Mouse (Mus musculus) left cerebral cortex, adult 2 months (tissue): ENCODE measurements around the gene Tectb. TPM values are rescaled to one million over a fixed set of nuclear protein-coding genes. Genes with fewer than 3 reads are reported as not detected.

Experiments used
- DNase-seq, 2 experiments: peaks; one replicate each; pipeline ENCODE4 v3.0.0; 2021 to 2022; ENCODE audit warnings: low spot score in 2 of 2, mixed read lengths in 1 of 2; ENCODE audit errors: extremely low spot score in 1 of 2
- H3K27ac ChIP-seq: fragments of 200-600 bp; 2 replicates; pipeline ENCODE4 v1.8.1; 2022
- H3K4me3 ChIP-seq: fragments of 200-600 bp; 2 replicates; pipeline ENCODE4 v1.8.1; 2022
- CTCF ChIP-seq: fragments of 200-600 bp; IDR thresholded peaks from 2 replicates; pipeline ENCODE4 v1.8.1; 2022; ENCODE audit warnings: antibody characterized with exemption, mild to moderate bottlenecking, moderate library complexity
- intact Hi-C: fragments of 180-260 bp; cut with DNase I; formaldehyde crosslinking; loops from one replicate; pipeline ENCODE4 v1.15.1; 2025
- total RNA-seq, 2 experiments: library from RNA; stranded (reverse); gene quantifications; 2 replicates each; pipeline ENCODE4 v1.2.3; 2021

Gene Tectb
- total RNA-seq, 2 experiments from 2014 or later: not detected

DNA sequence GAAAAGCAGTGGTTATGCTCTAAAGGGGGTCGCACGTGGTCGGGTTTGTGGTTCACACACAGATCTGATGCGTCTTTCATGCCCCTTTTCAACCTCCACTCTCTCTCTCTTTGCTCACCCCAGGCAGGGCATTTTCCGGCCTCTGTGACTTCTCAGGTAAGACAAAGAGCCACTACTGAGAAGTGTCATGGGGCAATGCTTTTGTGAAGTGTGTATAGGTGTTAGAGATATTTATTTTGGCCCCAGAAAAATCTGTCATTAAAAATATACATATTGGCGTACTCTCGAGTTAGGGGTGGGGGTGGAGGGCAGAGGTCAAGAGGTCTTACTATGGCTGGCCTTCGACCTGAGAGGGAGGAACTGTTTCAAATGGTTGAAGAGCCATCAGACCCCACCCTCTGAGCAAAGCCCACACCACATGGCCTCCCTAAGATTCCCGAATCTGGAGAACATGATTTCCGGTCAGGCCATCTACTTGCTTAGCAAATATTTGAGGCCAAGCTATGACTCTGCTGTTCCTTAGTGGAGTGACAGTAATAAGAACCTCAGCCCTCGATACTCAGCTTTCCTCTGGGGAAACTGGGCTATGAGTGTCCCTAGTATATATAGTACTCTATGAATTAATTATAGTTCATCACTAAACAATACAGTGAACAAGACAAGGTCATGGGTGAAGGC, 13.3 kb downstream of the Tectb start:
- DNase-seq: no peak
- Histone ChIP-seq H3K27ac (no peak overlapping the region), H3K4me3 (no peak overlapping the region)
- no peak for TF ChIP-seq CTCF
- intact Hi-C loops: loop anchor here (10.0 kb wide), 1 partner anchor 1249 kb away; the partner anchor contains the start of genes Bbip1 and Shoc2

DNA sequence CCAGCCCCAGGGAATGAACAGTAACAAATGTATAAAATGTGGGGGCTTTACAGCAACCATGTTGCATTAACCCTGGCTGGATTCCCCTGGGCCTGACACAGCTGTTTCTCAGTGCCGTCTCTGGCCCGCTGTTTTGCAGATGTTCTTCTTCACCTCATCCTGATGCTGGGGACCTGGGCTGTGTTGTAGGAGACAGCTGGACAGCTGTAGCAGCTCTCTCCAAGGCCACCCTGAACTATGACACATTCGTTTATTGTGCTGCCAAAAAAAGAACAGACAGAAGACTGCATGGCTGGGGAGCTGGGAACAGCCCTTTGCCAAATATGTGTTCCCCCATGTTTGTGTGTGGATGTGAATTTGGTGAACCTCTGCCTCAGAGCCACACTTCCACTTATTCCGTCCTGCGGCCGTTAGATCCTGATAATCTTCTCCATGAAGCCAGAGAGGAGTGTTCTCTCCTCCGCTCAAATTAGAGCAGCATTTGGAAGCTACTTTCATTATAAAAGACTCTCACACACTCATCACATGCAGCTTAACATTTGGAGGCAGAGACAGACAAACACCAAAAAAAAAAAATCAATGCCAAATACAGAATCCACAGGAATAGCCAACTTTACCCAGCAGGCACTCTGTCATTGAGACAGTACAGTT, 14.1 kb downstream of the Tectb start:
- Histone ChIP-seq H3K27ac (no peak overlapping the region), H3K4me3 (no peak overlapping the region)
- no peak for DNase-seq
- TF ChIP-seq CTCF: no peak
- intact Hi-C loops: loop anchor here (10.0 kb wide), 1 partner anchor 1250 kb away; the partner anchor contains the start of genes Bbip1 and Shoc2

DNA sequence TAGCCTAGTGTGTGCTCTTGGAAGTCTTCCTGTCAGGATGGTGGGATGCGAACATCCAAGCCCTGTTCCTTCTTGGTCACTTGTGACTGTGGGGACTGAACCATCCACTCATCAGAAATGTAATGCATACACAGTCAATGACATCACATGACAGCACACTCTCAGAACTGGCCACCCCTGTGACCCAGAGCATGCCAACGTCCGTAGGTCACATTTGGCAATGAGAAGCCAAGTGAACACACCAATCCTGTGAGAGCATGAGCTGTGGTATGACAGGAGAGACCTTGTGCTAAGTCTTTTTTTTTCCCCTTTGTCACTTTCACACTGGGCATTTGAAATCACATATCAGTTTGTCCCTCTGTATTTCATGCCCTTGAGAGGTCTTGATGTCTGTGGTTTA, 15.0 kb downstream of the Tectb start:
- no peak overlapping the region for H3K4me3 ChIP-seq
- TF ChIP-seq CTCF: no peak
- no peak for DNase-seq
- intact Hi-C loops: loop anchor here (10.0 kb wide), 1 partner anchor 1251 kb away; the partner anchor contains the start of genes Bbip1 and Shoc2
- no peak overlapping the region for H3K27ac ChIP-seq

DNA sequence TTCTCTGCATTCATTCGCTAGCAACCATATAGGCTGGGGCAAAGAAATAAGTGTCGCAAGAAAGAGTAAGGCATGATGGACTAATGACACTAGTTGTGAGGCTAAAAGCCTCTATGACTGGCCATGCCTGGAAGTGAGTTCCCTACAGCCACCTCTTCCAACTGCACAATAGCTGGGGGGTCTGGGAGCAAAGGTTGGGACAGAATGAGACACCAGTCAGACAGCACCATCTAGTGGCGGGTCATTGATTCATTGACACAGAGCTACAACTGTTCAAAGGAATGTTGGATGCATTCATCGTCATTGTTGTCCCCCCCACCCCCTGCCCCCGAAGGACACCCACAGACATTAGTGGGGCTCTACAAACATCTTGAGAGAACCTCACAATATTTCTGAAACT, 17.8 kb downstream of the Tectb start:
- intact Hi-C loops: loop anchor here (2.0 to 10.0 kb wide), 3 partner anchors 100 to 1254 kb away; partner anchors contain the start of genes Bbip1 and Shoc2
- no peak overlapping the region for H3K27ac ChIP-seq
- peak; percentile 38 to 52 for DNase-seq
- TF ChIP-seq CTCF: peak; percentile 77
- H3K4me3 ChIP-seq: no peak overlapping the region

DNA sequence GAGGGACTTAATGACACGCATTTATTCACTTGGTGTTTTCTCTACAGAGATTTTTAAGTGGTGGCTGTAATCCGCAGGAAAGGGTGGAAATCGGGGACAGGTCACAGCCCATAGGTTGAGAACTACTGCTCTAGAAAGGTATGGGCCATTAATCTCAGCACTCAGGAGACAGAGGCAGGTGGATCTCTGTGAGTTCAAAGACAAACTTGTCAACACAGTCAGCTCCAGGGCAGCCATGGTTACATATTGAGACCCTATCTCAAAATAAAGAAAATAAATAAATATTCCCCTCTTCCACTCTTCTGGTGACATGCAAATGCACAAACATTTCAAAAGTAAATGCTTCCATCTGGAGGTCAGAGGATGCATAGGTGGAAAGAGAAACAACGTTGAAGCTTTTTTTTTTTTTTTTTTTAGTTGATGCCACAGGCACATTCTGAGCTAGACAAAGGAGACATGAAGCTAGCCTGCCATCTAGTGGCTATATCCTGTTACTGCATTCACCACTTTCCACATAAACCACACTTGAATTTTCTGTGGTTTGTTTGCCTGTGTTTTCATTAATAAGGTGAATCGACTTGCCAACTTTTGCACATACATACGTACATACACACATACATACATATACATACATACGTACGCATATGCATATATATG, 26.1 kb downstream of the Tectb start:
- Histone ChIP-seq H3K4me3 (no peak overlapping the region), H3K27ac (no peak overlapping the region)
- peak; percentile 45 to 55 for DNase-seq
- intact Hi-C loops: loop anchor here (2.0 to 10.0 kb wide), 3 partner anchors 134 to 1552 kb away; partner anchors contain the start of gene Adra2a
- peak; percentile 87 for TF ChIP-seq CTCF

DNA sequence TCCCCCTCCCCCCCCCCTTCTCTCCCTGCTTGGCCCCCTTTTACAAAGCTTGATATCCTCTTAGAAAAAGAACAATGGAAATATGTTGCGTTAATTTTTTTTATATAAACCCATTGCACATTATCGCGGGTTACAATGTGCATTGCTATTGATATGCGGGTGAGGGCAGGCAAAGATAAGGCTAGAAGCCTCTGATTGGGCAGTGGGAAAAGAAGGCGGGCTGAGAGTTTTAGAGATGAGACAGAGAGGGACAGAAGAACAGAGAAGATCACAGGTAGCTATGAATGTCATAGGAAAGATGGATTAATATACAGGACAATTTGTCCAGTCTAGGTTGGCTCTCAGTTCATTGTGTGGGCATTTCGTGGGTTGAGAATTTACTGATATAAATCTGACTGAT, 26.7 kb downstream of the Tectb start:
- DNase-seq: no peak
- intact Hi-C loops: loop anchor here (2.0 to 10.0 kb wide), 3 partner anchors 134 to 1552 kb away; partner anchors contain the start of gene Adra2a
- H3K27ac ChIP-seq: no peak overlapping the region
- no peak overlapping the region for H3K4me3 ChIP-seq
- no peak for TF ChIP-seq CTCF

DNA sequence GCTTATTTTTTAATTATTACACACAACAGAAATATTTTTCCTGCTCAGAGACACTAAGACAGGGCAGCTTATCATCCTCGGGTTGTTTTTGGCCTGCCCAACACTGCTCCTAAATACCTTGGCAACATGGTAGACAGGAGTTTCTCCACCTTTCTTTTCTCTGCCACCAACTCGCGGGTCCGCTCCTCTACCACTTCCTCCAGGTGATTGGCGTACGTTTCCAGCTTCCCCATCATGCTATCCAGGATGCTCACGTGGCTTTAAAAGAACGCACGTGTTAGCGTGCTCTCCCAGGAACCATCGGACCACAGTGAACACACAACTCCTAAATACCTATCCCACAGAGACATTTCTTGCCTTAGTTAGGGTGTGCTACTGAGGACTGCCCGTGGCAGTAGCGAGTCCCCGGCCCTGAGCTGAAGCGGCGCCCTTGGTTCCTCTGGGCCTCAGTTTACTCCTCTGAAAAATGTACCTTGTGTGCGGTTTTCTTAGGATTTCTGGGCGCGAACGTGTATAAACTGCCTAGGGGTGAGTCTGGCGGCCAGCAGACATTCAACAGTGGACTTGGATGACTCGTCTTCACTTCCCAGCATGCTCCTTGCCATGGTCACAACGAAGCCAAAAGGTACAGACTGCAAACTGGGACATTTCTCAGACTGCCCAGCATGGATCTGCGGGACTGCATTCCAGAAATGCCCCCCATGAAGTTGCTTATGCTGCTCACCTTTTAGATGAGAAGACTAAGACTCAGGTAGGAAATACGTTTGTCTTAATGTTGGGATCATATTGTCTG, 27.4 kb downstream of the Tectb start:
- intact Hi-C loops: loop anchor here (2.0 to 10.0 kb wide), 3 partner anchors 135 to 1553 kb away; partner anchors contain the start of gene Adra2a
- no peak for TF ChIP-seq CTCF
- DNase-seq: no peak
- Histone ChIP-seq H3K4me3 (no peak overlapping the region), H3K27ac (no peak overlapping the region)

DNA sequence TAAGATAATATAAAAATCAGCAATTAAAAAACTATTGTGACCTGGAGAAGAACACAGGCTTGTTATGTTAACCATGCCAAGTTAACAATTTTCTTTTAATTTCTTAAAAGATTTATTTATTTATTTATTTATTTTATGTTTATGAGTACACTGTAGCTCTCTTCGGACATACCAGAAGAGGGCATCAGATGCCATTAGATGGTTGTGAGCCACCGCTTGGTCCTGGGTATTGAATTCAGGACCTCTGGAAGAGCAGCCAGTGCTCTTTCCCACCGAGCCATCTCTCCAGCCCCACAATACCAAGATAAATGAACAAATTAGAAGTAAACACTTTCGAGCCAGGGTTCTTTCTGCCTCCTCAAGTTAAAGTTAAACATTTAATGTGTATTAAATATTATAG, 28.1 kb downstream of the Tectb start:
- intact Hi-C loops: loop anchor here (10.0 kb wide), 1 partner anchor 1554 kb away; no protein-coding TSS in a partner anchor
- TF ChIP-seq CTCF: no peak; the same call in 1 of the 2 replicates

DNA sequence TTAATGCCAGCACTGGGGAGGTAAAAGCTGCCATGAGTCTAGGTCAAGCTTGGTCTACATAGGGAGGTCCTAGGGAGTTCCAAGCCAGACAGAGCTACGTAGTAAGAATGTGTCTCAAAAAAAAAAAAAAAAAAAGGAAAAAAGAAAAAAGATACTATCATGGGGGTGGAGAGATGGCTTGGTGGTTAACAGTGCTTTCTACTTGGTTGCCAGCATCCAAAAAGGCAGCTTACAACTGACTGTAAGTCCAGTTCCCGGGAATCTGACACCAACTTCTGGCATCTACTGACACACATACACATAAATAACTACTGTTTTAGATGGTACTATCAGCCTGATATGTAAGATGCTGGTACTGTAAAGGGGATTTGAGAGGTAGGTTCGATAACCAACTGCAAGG, 28.6 kb downstream of the Tectb start:
- TF ChIP-seq CTCF: no peak
- intact Hi-C loops: loop anchor here (10.0 kb wide), 1 partner anchor 1554 kb away; no protein-coding TSS in a partner anchor
- no peak for DNase-seq
- Histone ChIP-seq H3K27ac (no peak overlapping the region), H3K4me3 (no peak overlapping the region)

More for the DNA sequence above, 28.1 kb downstream of the Tectb start:
- Histone ChIP-seq H3K4me3 (no peak overlapping the region), H3K27ac (no peak overlapping the region)
- no peak for DNase-seq

DNA sequence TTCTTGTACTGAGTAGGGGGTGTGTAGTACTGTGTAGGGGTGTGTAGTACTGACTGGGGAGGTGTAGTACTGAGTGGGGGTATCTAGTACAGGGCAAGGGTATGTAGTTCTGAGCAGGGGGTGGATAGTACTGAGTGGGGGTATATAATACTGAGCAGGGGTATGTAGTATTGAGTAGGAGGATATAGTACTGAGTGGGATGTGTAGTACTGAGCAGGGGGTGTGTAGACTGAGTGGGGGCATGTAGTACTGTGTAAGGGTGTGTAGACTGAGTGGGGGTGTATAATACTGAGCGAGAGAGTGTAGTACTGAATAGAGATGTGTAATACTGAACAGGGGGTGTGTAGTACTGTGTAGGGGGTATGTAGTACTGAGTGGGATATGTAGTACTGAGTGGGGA, 31.2 kb downstream of the Tectb start:
- TF ChIP-seq CTCF: no peak
- H3K4me3 ChIP-seq: no peak overlapping the region
- no peak overlapping the region for H3K27ac ChIP-seq
- no peak for DNase-seq
- intact Hi-C loops: loop anchor here (10.0 kb wide), 1 partner anchor 1577 kb away; no protein-coding TSS in a partner anchor

DNA sequence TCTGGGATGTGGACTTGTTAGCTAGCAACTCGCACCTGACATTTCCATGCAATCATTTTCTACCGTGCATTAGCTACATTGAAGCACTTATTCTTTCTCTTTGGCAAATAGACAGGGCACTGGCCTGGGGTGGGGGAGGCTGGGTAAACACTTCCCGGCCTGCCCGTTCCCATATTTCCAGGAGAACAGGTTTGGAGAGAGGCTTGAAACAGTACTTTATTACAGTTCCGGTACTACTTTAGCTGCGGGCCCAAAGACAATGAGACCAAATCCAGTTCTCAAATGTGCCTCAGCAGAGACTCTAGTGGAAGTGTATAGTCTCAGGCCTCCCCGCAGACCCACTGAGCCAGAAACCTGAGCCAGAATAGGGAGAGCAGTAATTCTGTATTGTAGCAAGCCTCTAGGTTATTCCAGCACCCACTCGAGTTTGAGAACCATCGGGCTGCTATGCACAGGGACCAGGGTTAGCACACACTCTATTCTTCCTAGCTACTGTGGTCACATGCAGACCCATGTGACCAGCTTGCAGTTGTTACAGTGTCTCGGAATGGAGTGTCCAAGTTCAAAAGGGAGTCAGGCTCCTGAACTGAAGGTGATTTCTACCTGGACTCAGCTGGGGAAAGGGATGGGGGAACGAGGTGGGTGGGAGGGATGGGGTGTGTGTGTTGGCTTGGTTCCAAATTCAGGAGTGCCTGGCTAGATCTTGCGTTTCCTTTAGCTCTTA, 33.2 kb downstream of the Tectb start:
- no peak for TF ChIP-seq CTCF
- Histone ChIP-seq H3K27ac (no peak overlapping the region), H3K4me3 (no peak overlapping the region)
- no peak for DNase-seq
- intact Hi-C loops: loop anchor here (10.0 kb wide), 1 partner anchor 1579 kb away; no protein-coding TSS in a partner anchor
